Mouse (Mus musculus) cortical plate, adult 2 months (tissue): ENCODE measurements around the gene Stk11. TPM values are rescaled to one million over a fixed set of nuclear protein-coding genes. Genes with fewer than 3 reads are reported as not detected.

Experiments
- H3K27ac ChIP-seq: fragments of 200-500 bp; 2 replicates; pipeline ENCODE4 v1.5.1; 2012; ENCODE audit warnings: low read length, control low read depth, inconsistent platforms; ENCODE audit not compliant: insufficient read depth
- H3K4me1 ChIP-seq: fragments of 200-500 bp; 2 replicates; pipeline ENCODE4 v1.6.1; 2011; ENCODE audit warnings: low read length; ENCODE audit not compliant: control insufficient read depth, insufficient read depth
- H3K4me3 ChIP-seq: fragments of 200-500 bp; 2 replicates; pipeline ENCODE4 v1.5.1; 2011; ENCODE audit warnings: mild to moderate bottlenecking, low read length, control low read depth; ENCODE audit not compliant: insufficient read depth
- CTCF ChIP-seq: fragments of 200-500 bp; IDR thresholded peaks from 2 replicates; pipeline ENCODE4 v1.5.1; 2011; ENCODE audit warnings: mild to moderate bottlenecking, control low read depth, low read length; ENCODE audit not compliant: insufficient read depth; ENCODE audit errors: extremely low read depth
- POLR2A ChIP-seq: fragments of 200-500 bp; IDR thresholded peaks from 2 replicates; pipeline ENCODE4 v1.6.1; 2011; ENCODE audit warnings: mild to moderate bottlenecking, low read length, control low read depth; ENCODE audit not compliant: insufficient read depth; ENCODE audit errors: extremely low read depth
- polyA plus RNA-seq: library from polyadenylated mRNA; depleted of rRNA; stranded (reverse); fragments of >200 nt; gene quantifications from 2 replicates; pipeline ENCODE4 v1.2.3, GENCODE M21; 2012

The Stk11 gene
- polyA plus RNA-seq, 1 experiment = 94.2 TPM

DNA sequence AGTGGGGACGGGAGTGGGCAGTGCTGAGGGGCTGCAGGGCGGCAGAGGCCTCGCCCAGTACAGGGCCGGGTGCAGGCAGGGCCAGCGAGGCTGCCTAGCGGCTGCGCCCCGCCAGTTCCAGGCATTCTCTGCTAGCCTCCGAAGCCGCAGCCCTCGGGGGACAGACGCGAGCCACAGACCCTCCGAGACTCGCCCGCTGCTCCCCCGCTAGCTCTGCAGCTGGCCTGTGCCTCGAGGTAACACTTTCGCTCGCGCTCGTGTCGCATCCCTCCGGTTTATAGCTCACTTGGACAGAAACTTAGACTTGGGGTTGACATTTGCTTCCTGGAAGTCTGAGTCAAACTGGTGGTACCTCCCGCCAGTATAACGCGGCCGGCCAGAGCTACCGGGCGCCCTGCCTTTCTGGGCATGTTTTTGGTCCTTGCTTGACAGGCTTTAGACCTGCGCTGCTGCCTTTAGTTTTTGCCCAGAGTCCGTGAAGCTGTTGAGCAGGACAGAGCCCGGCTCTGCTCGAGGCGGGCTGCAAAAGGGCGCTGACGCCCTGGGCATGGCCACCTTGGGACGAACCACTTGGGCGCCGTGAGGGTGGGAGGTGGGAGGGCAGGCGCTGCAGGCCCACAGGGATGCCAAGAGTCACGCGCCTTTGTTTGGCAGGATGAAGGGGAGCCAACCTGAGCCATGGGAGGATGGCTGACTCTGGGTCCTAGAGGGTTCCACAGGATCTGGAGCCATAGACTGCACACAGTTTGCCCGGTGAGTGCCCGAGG lies 56.3 kb downstream of the Stk11 start:
- TF ChIP-seq POLR2A (no peak), CTCF (no peak)
- peaks cover 3% of the 10 kb centered on the region; the same call in 1 of the 2 replicates for H3K4me1 ChIP-seq
- no peak overlapping the region; the same call in 1 of the 2 replicates for H3K27ac ChIP-seq
- H3K4me3 ChIP-seq = no peak overlapping the region; the same call in 1 of the 2 replicates

DNA sequence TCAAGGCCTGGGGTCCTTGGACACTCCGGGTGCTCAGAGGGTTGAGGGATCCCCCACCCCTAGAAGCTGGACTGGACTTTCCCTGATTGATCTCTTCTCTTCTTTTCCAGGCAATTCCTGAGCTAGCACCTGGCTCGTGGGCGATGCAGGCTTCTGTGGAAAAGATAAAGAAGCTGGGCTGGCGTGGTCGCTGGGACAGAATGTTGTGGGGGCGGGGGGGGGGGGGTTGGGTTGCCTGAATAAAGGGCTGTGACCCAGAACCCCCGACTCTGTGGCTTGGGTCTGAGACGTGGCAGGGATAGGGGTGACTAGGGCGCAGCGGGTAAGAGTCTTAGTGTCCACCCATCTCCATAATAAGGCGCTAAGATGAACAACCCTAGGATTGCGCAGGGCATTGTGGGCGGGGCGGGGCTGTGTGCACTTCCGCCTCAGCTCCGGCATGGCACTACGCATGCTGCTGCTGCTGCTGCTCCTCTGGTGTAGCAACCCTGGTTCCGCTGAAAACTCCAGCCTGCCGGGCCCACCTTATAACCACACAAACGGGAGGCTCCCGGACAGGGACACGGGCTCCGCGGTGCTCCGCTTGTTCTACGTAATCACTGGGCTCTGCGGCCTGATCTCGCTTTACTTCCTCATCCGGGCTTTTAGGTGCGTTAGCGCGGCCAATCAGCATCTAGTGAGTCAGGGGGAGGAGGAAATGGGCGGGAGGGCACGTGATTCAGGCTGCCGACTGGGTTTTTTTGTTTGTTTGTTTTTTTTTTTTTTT lies 57.1 kb downstream of the Stk11 start, which contains the start of gene 1600002K03Rik:
Gene 1600002K03Rik (plus strand): TSS at position 418 of the 766 bp plus-strand sequence.
- peak within 1 kb of the TSS; percentile 79 for H3K27ac ChIP-seq
- peaks cover 2% of the 10 kb centered on the region; the same call in 1 of the 2 replicates for H3K4me1 ChIP-seq
- TF ChIP-seq POLR2A (peak; percentile 72), CTCF (no peak)
- peak within 1 kb of the TSS; percentile 57 for H3K4me3 ChIP-seq

DNA sequence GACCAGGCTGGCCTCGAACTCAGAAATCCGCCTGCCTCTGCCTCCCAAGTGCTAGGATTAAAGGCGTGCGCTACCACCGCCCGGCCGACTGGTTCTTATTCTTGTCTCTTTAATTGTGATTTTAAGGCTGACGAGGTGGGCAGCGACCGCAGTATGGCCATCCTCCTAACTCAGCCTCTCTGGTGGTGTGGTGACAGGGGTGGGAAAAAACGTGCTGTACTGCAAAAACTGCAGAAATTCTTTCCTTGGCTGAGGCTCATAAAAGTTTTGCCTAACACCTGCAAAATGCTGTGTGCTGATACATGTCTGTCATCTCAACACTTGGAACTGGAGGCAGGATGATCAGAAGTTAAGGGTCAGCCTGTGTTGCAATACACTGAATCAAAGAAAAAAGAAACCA lies 57.8 kb downstream of the Stk11 start:
- TF ChIP-seq POLR2A (no peak), CTCF (no peak)
- Histone ChIP-seq H3K4me3 (peak overlapping the region; percentile 57), H3K4me1 (peaks cover 1% of the 10 kb centered on the region; the same call in 1 of the 2 replicates), H3K27ac (0 out of 2 replicates have a peak overlapping the region, but pooled peaks have one; percentile 13)

DNA sequence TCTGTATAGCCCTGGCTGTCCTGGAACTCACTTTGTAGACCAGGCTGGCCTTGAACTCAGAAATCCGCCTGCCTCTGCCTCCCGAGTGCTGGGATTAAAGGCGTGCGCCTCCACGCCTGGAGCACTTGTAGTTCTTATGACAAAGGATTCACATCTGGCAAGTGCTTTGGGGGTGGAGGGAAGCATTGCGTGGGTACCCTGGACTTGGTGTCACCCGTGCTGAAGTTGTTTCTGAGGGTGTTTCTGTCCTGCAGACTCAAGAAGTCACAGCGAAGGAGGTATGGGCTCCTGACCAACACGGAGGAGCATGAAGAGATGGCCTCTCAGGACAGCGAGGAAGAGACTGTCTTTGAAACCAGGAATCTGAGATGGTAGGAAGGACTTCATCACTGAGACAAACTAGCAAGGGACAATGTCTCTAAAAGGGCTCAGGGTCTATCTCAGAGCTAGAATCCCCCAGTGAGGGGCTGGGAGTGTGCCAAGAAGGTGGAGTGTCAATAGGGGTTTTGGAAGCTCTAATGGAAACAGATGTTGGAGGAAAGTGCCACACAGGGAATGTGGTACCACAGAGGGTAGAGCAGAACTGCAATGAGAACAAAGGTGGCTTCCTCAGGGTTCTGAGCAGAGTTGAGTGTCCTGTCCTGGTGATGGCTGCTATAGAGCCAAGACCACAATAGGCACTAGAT lies 58.5 kb downstream of the Stk11 start:
- no peak overlapping the region for H3K27ac ChIP-seq
- TF ChIP-seq CTCF (no peak), POLR2A (no peak)
- no peak overlapping the region for H3K4me3 ChIP-seq
- no peaks in the 10 kb centered on the region for H3K4me1 ChIP-seq

DNA sequence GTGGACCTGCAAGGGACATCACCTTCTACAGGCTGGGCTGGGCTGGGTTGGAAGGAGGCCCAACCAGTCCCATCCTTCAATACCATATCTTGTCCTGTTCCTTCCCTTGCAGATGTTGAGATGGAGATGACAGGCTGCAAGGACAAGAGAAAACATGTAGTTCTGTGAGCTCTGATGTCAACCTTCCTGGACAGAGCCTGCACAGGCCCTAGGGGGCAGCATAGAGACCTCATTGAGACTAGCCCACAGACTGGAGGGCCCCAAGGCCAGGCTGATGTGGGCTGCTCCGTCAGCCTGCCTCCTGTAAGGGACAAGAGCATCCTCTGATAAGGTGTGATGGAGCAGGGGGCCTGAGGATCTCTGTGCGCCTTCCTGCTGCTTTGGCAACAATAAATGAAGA lies 59.1 kb downstream of the Stk11 start:
- TF ChIP-seq CTCF (peak; percentile 50), POLR2A (no peak)
- no peaks in the 10 kb centered on the region for H3K4me1 ChIP-seq
- H3K4me3 ChIP-seq = no peak overlapping the region
- H3K27ac ChIP-seq = no peak overlapping the region

DNA sequence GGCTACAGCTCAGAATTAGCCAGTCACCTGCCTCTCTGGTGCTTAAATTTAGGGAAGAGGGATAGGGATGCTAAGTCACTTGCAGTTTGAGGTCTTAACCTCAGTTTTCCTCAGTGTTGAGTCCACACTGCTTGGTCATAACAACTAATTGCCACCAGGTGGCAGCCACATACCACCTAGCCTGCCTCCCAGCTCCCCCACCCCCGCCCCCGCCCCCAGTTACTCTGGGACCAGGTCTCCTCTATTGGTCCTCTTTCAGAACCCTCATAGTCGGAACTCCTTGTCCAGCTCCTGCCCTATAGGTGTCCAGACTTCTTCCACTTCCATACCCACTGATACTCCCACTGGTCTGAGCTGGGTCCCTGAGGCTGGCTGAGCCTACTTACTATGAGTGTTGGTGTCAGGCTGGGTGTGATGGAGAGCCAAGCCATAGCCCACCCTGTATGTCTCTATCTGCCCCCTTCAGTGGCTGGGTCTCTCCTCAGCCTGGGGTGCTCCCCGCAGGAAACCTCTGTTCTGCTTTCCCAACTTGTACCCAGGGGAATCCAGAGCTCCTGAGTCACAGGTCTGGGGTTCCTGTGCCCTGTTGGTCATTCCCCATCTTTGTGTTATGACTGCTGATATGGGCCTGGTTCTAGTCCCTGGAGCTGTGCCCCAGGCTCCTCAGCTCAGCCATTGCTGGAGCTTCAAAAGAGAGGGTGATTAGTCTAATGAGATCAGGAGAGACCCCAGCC lies 60.1 kb downstream of the Stk11 start:
- no peak overlapping the region for H3K27ac ChIP-seq

DNA sequence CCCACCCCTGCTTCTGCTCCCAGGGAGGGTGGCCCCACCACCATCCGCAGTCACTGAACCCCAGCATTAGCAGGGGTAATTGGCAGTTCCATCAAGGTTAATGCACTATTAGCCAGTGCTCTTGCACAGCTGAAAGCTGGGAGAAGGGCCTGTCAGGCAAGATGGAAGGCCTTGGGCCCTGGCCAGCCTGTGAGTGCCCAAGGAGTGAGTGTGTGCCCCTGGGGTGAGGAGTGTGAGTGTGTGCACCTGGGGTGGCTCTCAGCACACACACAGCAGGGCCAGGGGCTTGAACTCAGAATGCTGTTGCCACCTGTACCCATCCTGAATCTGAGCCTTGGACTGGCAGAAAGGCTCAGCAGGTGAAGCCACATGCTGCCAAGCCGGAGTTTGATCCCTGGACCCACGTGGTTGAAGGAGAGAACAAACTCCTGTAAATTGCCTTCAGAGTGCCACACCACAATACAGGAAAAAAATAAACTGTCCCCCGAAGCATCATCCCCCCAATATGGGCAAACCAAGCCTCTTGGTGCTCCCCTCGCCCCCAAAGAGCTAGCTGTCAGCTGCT lies 60.7 kb downstream of the Stk11 start:
- peaks cover 7% of the 10 kb centered on the region; the same call in 1 of the 2 replicates for H3K4me1 ChIP-seq

More for the DNA sequence above, 60.1 kb downstream of the Stk11 start:
- Histone ChIP-seq H3K4me3 (no peak overlapping the region), H3K4me1 (peaks cover 3% of the 10 kb centered on the region; the same call in 1 of the 2 replicates)
- no peak for TF ChIP-seq POLR2A
- TF ChIP-seq CTCF = peak; percentile 60

DNA sequence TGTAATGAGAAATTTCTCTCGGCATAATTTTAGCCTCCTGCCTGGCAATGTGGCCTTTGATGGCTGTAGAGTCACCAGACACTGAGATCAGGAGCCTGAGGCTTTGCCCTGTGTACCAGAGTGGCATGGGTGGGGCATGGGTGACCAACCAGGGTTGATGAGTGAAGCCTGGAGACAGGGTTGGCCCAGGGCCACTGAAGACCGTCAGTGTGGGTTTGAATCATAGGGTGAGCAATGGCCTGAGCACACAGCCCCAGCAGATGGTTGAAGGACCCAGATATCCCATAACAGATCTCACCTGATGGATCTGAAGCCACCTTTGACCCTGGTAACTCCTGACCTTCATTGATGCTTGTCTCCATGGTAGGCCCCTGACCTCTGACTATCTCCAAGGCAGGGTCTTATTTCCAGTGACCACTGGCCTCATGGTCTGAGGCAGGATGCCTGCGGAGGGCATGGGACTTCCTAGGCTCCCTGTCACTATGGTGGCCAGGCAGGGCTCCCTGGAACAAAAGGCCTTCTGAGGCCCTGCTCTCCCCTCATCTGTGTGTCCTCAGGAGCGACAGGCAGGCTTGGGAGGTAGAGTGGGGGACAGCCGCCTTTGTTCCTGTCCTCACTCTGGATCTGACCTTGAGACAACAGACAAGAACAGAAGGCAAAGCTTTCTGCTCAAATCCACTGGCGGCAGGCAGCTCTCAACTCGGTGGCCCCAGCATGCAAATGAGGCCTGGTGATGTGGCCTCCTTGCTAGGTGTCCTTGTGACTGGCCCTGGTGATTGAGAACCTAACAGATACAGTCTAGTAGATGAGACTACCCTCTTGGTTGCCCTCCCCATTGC lies 62.1 kb downstream of the Stk11 start:
- peaks cover 7% of the 10 kb centered on the region; the same call in 1 of the 2 replicates for H3K4me1 ChIP-seq
- no peak overlapping the region for H3K27ac ChIP-seq
- TF ChIP-seq CTCF (no peak), POLR2A (no peak)
- no peak overlapping the region for H3K4me3 ChIP-seq

More for the DNA sequence above, 60.7 kb downstream of the Stk11 start:
- TF ChIP-seq POLR2A = no peak
- TF ChIP-seq CTCF = no peak
- no peak overlapping the region for H3K4me3 ChIP-seq
- no peak overlapping the region for H3K27ac ChIP-seq
